Mouse (Mus musculus) 416B (cell line): ENCODE measurements around the gene Mecom.
A peak's percentile ranks its signal among the peaks of the same experiment; 100 is the strongest.

ENCODE experiments used
- DNase-seq: peaks from one replicate; pipeline ENCODE4 v3.0.0; 2011; ENCODE audit warnings: low read depth

The Mecom gene

DNA sequence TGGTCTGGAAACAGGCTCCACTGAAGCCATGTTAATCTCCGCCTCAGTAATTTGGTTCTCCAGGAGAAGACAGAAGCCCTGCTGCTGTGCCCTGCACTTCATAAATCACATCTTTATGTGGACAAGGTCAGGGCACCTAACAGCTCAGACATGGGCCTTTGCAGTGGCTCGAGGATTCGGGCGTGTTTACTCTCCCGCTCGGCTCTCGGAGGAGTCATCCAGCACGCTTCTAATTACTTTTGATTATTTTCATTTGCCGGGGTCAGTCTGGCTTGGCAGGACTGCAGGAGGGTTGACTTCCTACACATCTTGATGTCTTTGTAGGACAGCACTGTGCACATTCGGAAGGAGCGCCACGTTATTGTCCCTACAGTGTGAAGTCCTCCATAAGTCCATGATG, 529.6 kb downstream of the Mecom start:
- DNase-seq: no peak

- DNase-seq: no peak
These were observed 531.0 kb downstream of the Mecom start for GRCm38 (mm10) chr3:30016766-30017165.

DNA sequence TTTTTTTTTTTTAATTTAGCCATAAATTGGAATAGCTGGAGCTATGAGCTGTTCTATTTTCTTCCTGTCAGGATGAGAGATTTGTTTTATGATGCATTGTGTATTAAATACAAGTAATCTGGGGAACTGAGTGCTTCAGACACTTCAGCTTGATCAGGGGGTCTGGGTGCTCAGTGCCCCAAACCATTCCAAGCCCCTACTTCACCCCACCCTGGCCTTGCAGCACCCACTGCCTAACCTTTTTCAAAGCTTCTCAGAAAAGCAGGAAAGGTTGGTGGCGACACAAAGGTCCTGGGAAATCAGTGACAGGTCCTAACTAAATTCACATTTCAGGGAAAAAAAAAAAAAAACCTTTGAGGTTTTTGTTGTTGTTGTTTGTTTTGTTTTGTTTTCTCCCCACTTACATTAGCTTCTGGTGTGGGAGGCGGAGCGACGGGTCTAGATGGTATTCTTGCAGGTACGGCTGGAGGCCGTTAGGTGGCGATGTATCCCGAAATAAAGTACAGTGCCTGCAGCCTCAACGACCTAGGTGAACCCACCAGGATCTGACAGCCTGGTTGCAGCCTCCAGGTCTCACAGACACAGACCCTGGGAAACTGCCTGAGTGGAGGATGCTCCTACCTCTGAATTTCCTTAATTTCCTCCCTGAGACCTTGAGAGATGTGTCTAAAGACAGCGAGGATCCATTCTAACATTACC, 532.7 kb downstream of the Mecom start:
- DNase-seq: peak; percentile 85

- peak; percentile 66 for DNase-seq
These were observed 533.5 kb downstream of the Mecom start for GRCm38 (mm10) chr3:30014279-30014678.

DNA sequence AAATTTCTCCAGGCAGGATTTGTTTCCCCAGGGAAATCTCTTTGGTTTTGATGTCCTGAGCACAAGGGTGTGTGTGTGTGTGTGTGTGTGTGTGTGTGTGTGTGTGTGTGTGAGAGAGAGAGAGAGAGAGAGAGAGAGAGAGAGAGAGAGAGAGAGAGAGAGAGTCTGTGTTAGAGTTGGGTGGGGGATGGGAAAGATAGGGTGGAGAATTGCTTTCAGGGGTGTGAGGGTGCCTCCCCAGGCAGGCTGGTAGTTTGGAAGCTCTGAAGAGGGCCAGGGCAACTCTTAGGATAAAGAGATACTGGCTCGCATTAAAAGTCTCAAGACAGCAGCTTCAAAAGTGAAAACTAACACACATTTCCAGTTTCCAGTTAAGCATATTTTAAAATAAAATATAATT, 534.4 kb downstream of the Mecom start:
- DNase-seq: peak; percentile 72

GRCm38 (mm10) chr3:30012666-30013365, 535.0 kb downstream of the Mecom start:
- DNase-seq: peak; percentile 88

GRCm38 (mm10) chr3:30012150-30012549, 535.7 kb downstream of the Mecom start:
- peak; percentile 32 for DNase-seq

DNA sequence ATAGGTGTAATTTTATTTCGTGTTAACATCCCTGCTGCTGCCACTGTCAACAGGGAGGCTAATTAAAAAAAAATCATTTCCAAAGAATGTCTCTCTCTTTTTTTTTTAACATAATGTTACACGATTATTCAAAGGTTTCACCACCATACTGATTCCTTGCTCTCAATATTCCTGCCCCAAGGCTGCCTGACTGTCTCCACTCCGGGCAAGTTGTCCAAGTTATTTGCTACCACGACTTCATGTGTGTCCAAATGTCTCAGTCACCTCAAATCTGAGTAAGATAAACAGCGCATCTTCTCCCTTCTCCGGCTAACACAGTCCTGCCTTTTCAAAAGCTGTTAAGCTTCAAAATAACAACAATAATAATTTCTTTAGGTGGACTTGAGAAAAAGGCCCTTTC, 536.1 kb downstream of the Mecom start:
- peak; percentile 23 for DNase-seq

DNA sequence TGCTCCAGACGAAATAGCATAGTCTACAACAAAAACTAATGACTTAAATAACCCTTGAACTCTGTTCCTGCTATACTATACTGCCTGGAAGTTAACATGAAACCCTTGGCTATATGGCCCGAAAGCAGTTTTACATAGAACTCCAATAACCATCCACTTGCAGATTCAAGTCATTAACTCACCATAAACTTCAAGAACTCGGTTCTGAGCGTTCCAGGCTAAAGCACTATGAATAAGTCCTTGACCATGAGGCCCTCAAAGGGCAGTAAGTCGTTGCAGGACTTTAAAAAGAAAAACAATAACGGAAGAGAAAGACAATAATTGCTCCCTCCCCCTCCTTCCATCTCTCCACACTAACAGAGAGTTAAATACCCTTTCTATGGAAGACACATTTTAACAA, 536.9 kb downstream of the Mecom start:
- peak; percentile 62 for DNase-seq

DNA sequence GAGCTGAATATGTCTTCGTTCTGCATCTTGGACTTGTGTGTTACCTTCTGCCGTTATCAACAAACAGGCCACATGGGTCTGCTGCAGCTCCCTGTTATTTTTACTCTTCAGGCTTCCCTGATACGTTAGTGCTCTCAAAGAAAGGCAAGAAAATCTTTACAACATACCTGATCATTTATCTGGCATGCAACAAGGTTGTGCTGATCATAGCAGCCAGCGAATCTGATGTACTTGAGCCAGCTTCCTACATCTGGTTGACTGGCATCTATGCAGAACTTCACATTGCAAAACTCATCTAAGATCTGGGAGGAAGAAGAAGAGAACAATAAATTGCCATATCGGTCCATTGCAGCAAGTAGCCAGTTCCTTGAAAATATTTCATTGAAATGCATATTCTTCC, 538.2 kb downstream of the Mecom start:
- DNase-seq: peak; percentile 45

GRCm38 (mm10) chr3:30004888-30005405, 542.9 kb downstream of the Mecom start:
- no peak for DNase-seq

GRCm38 (mm10) chr3:30000260-30000659, 547.5 kb downstream of the Mecom start:
- DNase-seq: no peak

- DNase-seq: peak; percentile 53
These were observed 548.8 kb downstream of the Mecom start for GRCm38 (mm10) chr3:29999035-29999434.

DNA sequence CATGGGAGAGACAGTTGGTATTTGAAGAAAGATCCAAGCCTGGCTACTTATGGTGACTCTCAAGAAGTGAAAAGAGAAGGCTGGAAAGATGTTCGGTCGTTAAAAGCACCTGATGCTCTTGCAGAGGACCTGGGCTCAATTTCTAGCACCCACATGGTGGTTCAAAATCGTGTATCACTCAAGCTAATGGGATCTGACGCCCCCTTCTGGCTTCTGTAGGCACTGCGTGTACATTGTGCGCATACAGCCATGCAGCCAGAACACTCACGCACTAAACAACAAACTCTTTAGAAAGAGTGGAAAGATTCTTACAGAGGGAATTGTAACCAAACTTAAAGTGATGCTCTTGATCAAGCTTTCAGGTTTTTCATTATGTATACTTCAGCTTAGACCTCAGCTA, 550.7 kb downstream of the Mecom start:
- no peak for DNase-seq

DNA sequence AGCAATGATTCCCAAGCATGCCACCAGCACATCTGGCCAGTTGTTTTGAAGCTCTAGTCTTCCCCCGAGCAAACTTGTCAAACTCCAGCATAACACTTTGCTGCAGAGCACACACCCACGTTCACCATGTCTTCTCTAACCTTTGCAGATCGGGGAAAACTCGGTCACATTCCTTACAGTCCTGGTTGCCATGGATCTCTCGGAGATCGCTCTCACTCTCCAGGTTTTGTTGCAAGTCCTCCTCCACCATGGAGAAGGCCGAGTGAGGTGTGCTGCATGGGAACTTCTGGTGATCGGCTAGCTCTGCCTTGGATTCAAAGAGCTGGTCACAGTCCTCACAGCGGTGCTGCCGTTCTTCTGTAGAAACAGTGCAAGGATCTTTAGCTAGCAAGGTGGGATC, 554.5 kb downstream of the Mecom start:
- no peak for DNase-seq

GRCm38 (mm10) chr3:29991523-29991922, 556.3 kb downstream of the Mecom start:
- DNase-seq: peak; percentile 59

DNA sequence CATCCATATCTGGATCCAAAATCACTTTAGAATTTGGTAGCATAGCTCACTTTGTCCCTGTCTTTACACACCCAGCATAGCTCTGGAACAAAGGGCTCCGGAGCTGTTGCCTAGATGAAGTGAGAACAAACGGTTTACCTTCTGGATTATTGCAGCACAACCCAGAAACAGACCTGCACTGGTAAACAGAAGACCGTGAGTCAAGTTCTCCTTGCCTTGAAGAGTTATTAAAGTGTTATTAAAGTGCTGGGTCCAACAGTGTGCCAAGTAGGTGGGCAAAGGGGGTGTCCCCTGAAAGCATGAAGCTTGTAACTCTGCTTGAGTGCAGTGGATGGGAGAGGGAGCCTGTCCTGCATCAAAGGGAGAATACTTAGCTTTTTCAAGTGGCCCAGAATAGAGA, 563.4 kb downstream of the Mecom start:
- no peak for DNase-seq

- no peak for DNase-seq
These were observed 566.4 kb downstream of the Mecom start for GRCm38 (mm10) chr3:29981259-29981910.

- DNase-seq: no peak
These were observed 567.3 kb downstream of the Mecom start for GRCm38 (mm10) chr3:29980531-29980930.

DNA sequence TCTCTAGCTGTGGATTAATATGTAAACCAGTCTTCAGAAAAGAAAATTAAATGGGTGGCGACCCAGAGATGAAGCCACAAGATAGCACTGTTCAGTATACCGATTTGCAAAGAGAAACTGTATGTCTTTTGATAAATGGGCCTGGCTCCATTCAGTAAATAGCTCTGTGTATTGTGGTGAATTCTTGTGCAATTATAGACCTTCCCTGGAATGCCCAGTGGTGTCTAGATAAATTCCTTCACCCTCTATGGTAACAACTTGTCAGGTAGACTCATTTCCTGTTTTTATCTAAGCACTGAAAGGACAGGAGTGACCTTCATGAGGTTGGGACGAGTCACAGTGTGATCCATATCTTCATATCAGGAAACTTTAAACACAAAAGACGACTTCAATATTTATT, 571.2 kb downstream of the Mecom start:
- peak; percentile 45 for DNase-seq

DNA sequence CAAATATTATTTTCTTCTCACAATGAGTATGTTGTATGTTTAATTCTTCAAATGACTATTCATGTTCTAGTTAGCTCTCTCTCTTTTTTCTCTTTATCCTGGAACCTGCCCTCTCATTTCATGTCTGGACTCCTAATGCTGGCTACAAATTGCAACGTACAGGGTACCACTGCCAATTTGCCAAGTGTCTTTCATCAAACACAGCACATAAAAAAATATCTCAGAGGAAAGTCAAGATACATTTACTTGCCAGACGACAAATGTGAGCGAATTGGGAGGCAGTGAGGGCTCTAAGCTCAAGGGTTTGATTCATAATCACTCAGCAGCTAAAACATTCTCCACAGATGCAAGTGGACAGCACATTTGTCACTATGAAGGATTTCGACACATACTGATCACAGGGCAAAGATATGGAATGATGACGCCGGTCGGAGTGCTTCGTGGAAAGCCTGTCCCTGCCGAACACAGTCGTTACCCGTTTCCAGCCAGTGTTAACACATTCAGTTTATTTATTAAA, 579.3 kb downstream of the Mecom start:
- DNase-seq: no peak

DNA sequence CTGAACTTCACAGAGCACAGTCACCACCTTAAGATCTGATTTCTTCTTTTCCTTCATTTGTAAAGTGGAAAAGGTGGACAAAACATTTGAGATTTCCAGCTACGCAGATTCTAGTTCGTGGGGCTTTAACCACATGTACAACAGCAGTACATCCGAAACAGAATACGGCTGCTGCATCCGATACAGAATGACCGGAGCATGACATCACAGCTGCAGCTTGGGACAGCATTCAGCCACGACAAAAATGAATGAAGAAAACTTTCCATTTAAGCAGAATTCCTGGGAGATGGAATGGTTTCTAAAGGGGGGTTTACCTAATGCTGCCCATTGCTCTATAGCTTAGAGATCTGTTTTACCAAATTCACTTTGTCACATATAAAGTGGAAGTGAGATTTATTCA, 583.9 kb downstream of the Mecom start:
- no peak for DNase-seq

DNA sequence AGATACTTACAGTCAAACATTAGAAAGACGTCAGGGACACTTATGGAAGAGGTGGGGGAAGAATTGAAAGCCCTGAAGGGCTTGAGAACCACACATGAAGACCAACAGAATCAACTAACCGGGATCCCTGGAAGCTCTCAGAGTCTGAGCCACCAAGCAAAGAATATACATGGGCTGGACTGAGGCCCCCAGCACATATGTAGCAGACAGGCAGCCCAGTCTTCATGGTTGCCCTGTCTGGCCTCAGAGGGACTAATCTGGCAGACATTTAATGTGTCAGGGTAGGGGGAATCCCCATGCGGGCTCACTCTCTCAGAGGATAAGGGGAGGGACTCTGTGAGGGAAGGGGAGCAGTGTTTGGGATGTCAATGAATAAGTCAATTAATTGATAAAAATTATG, 584.4 kb downstream of the Mecom start:
- DNase-seq: no peak
